Mouse (Mus musculus) limb, embryonic 12.5 days (tissue): ENCODE measurements at regions not wholly inside any gene's neighbourhood (a gene's known extent, or its start where the extent isn't known, plus 50 kb on each side); places are given as distances from the start of the nearest gene placed in this dataset.

Source experiments
- ATAC-seq: fragments of 200-750 bp; cut with Nextera tagmentation; 2 replicates; pipeline ENCODE4 v1.8.0; 2017; ENCODE audit warnings: low read depth, moderate TSS enrichment; ENCODE audit not compliant: insufficient number of reproducible peaks, insufficient read depth, low FRiP score, low TSS enrichment
- H3K27ac ChIP-seq: fragments of 300-500 bp; sonication (generic); 2 replicates; pipeline ENCODE4 v1.5.1; 2016; ENCODE audit warnings: mild to moderate bottlenecking, moderate library complexity
- H3K27me3 ChIP-seq: fragments of 300-500 bp; sonication (generic); 2 replicates; pipeline ENCODE4 v1.6.1; 2016; ENCODE audit warnings: mild to moderate bottlenecking, moderate library complexity
- H3K36me3 ChIP-seq: fragments of 300-500 bp; sonication (generic); 2 replicates; pipeline ENCODE4 v1.6.1; 2016; ENCODE audit warnings: mild to moderate bottlenecking, moderate library complexity
- H3K4me1 ChIP-seq: fragments of 300-500 bp; sonication (generic); replicated peaks from 2 replicates; pipeline ENCODE4 v1.6.1; 2016
- H3K4me2 ChIP-seq: fragments of 300-500 bp; sonication (generic); 2 replicates; pipeline ENCODE4 v1.6.1; 2016; ENCODE audit warnings: mild to moderate bottlenecking, moderate library complexity
- H3K4me3 ChIP-seq: fragments of 300-500 bp; sonication (generic); replicated peaks from 2 replicates; pipeline ENCODE4 v1.5.1; 2016; ENCODE audit warnings: mild to moderate bottlenecking
- H3K9ac ChIP-seq: fragments of 300-500 bp; sonication (generic); replicated peaks from 2 replicates; pipeline ENCODE4 v1.6.1; 2016; ENCODE audit warnings: mild to moderate bottlenecking, moderate library complexity
- H3K9me3 ChIP-seq: fragments of 300-500 bp; sonication (generic); 2 replicates; pipeline ENCODE4 v1.6.1; 2016; ENCODE audit warnings: mild to moderate bottlenecking, moderate library complexity
- WGBS: fragments of 180-500 bp; shearing (Covaris S2); methylation state at CpG from one replicate; pipeline ENCODE4 v1.1.7; 2016; 5-methylcytosine and 5-hydroxymethylcytosine counted together

DNA sequence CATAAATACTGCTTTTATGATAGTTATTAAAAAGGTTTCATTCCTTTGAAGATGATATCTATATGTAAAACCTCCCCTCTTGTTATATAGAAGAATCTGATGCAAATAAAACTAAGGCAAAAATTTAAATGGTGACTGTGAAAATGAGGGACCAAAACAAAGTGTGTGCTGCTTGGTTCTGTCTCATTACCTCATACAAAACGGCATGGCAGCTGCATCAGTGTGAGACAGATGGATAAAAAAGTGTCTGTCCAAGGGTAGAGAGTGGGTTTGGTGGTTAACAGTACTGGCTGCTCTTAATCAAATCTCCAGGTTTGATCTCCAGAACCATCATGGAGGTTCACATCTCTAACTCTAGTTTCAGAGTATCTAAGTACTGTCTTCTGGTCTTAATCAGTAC lies 701.9 kb upstream of the Impad1 start:
- no peak for ATAC-seq
- no peak overlapping the region for H3K4me2 ChIP-seq
- no peaks in the 10 kb centered on the region for H3K4me1 ChIP-seq
- H3K27ac ChIP-seq: no peak overlapping the region
- 50% methylated on average over 1 of the region's 1 CpGs for WGBS
- no peak overlapping the region for H3K9ac ChIP-seq
- no peaks in the 10 kb centered on the region for H3K27me3 ChIP-seq
- H3K4me3 ChIP-seq: no peak overlapping the region
- H3K36me3 ChIP-seq: no peaks in the 10 kb centered on the region
- H3K9me3 ChIP-seq: no peaks in the 10 kb centered on the region

- 38% methylated on average over 1 of the region's 1 CpGs for WGBS
- Histone ChIP-seq H3K9me3 (no peaks in the 10 kb centered on the region), H3K4me3 (no peak overlapping the region), H3K4me2 (no peak overlapping the region), H3K27ac (no peak overlapping the region), H3K36me3 (no peaks in the 10 kb centered on the region), H3K4me1 (no peaks in the 10 kb centered on the region), H3K27me3 (no peaks in the 10 kb centered on the region), H3K9ac (no peak overlapping the region)
- ATAC-seq: no peak
These were observed 701.2 kb upstream of the Impad1 start for GRCm38 (mm10) chr4:5494072-5495000.

GRCm38 (mm10) chr4:5486786-5487185 lies 693.6 kb upstream of the Impad1 start:
- H3K27me3 ChIP-seq: no peaks in the 10 kb centered on the region

GRCm38 (mm10) chr4:5471891-5472558 lies 678.9 kb upstream of the Impad1 start:
- ATAC-seq: no peak
- Histone ChIP-seq H3K27me3 (no peaks in the 10 kb centered on the region), H3K36me3 (no peaks in the 10 kb centered on the region), H3K4me2 (no peak overlapping the region), H3K4me3 (no peak overlapping the region), H3K27ac (no peak overlapping the region), H3K9me3 (no peaks in the 10 kb centered on the region), H3K9ac (no peak overlapping the region), H3K4me1 (no peaks in the 10 kb centered on the region)
- 75% methylated on average over 3 of the region's 3 CpGs for WGBS

More at GRCm38 (mm10) chr4:5486786-5487185, 693.6 kb upstream of the Impad1 start:
- no peak overlapping the region for H3K4me2 ChIP-seq
- 80% methylated on average over 2 of the region's 2 CpGs for WGBS
- H3K4me3 ChIP-seq: no peak overlapping the region
- H3K27ac ChIP-seq: no peak overlapping the region
- H3K9ac ChIP-seq: no peak overlapping the region
- ATAC-seq: no peak
- H3K9me3 ChIP-seq: no peaks in the 10 kb centered on the region
- H3K4me1 ChIP-seq: no peaks in the 10 kb centered on the region
- H3K36me3 ChIP-seq: no peaks in the 10 kb centered on the region

- Histone ChIP-seq H3K4me1 (no peaks in the 10 kb centered on the region), H3K27me3 (no peaks in the 10 kb centered on the region), H3K4me2 (no peak overlapping the region), H3K9me3 (no peaks in the 10 kb centered on the region), H3K36me3 (no peaks in the 10 kb centered on the region), H3K9ac (no peak overlapping the region), H3K4me3 (no peak overlapping the region), H3K27ac (no peak overlapping the region)
- no peak for ATAC-seq
These were observed 666.0 kb upstream of the Impad1 start for GRCm38 (mm10) chr4:5459028-5459695.

DNA sequence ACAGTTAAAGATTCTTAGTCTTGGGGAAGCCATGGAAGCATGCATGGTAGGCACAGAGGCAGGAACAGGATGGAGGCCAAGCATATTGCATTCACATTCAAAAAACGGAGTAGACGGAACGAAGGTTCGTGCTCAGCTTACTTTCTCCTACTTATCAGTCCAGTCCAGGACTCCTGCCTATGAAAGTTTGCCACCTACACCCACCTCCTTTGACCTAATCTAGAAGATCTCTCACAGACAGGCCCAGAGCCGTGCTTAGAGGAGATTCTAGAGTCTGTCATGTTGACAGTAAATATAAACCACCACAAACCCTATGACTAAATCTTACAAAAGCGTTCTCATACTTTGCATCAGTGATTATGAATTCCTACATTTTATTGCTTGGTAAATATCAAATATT lies 657.3 kb upstream of the Impad1 start:
- H3K36me3 ChIP-seq: no peaks in the 10 kb centered on the region
- WGBS: 93% methylated on average over 6 of the region's 6 CpGs
- no peaks in the 10 kb centered on the region for H3K27me3 ChIP-seq
- no peak overlapping the region for H3K9ac ChIP-seq
- no peaks in the 10 kb centered on the region for H3K9me3 ChIP-seq
- H3K4me2 ChIP-seq: no peak overlapping the region
- H3K4me3 ChIP-seq: no peak overlapping the region
- H3K27ac ChIP-seq: no peak overlapping the region
- no peak for ATAC-seq
- H3K4me1 ChIP-seq: no peaks in the 10 kb centered on the region

DNA sequence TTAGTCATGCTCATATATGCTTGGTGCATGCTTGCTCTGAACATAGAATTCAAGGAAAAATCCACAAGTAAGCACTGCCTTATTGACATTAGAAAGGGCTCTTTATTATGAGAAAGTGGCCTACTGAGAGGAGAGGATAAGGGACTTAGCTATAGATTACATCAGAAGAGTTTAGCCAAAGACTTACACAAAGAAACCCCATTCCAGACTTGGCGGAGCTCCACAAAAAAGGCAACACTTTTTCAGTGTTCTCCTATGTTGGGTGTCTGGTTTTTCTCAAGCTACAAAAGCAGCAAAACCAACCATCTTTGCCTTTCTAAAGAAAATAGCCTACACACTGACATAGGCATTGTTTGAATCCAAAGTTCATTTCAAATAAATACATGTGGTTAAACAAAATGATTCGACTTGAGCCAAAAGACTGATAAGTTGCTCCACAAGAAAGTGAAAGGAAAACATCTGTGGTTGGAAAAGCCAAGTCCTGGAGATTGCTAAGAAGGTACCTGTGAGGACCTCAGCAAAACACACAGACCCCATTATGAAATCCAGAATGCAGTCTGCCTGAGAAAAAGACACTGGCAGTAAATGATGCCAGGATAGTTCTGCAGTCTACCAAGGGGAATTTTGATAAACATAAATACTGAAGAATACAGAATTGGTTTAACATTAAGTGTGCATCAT lies 648.3 kb upstream of the Impad1 start:
- WGBS: 81% methylated on average over 2 of the region's 2 CpGs
- H3K9me3 ChIP-seq: no peaks in the 10 kb centered on the region
- H3K4me3 ChIP-seq: no peak overlapping the region
- no peak overlapping the region for H3K9ac ChIP-seq
- H3K4me2 ChIP-seq: no peak overlapping the region
- H3K27me3 ChIP-seq: no peaks in the 10 kb centered on the region
- H3K4me1 ChIP-seq: no peaks in the 10 kb centered on the region
- H3K36me3 ChIP-seq: no peaks in the 10 kb centered on the region
- no peak for ATAC-seq
- no peak overlapping the region for H3K27ac ChIP-seq

GRCm38 (mm10) chr4:5437076-5437475 lies 643.9 kb upstream of the Impad1 start:
- no peaks in the 10 kb centered on the region for H3K9me3 ChIP-seq
- no peak overlapping the region for H3K4me3 ChIP-seq
- no peaks in the 10 kb centered on the region for H3K4me1 ChIP-seq
- H3K4me2 ChIP-seq: no peak overlapping the region
- 68% methylated on average over 3 of the region's 3 CpGs for WGBS
- ATAC-seq: no peak
- H3K36me3 ChIP-seq: no peaks in the 10 kb centered on the region
- no peak overlapping the region for H3K9ac ChIP-seq
- H3K27ac ChIP-seq: no peak overlapping the region
- no peaks in the 10 kb centered on the region for H3K27me3 ChIP-seq
